Mouse (Mus musculus): Measurements from ENCODE around the gene Tnf. TPM values are rescaled to one million over a fixed set of nuclear protein-coding genes. Genes with fewer than 3 reads are reported as not detected.

The Tnf gene
- polyA plus RNA-seq, 1 experiment from 2014 or later: not detected

Other genes starting within 250 kb of the Tnf start
- 0.15 TPM in 1 of 2 replicates, not detected in the other for gene Hspa1b, start 242.8 kb downstream of the Tnf start, polyA plus RNA-seq (2014; fragmentation: Nextera tagmentation; extraction: Ambion mirVana)
- gene Gm20481, start 232.1 kb downstream of the Tnf start, polyA plus RNA-seq (2014; fragmentation: Nextera tagmentation; extraction: Ambion mirVana): 0.49 TPM in 1 of 2 replicates, not detected in the other
- gene Hspa1a, start 229.9 kb downstream of the Tnf start, polyA plus RNA-seq (2014; fragmentation: Nextera tagmentation; extraction: Ambion mirVana): 0.93 and 1.4 TPM in 2 replicates
- gene Hspa1l, start 229.3 kb downstream of the Tnf start, polyA plus RNA-seq (2014; fragmentation: Nextera tagmentation; extraction: Ambion mirVana): 0.93 and 1.2 TPM in 2 replicates
- 188 and 207 TPM in 2 replicates for gene Lsm2, start 220.1 kb downstream of the Tnf start, polyA plus RNA-seq (2014; fragmentation: Nextera tagmentation; extraction: Ambion mirVana)
- 69.1 and 71.7 TPM in 2 replicates for gene Vars, start 201.0 kb downstream of the Tnf start, polyA plus RNA-seq (2014; fragmentation: Nextera tagmentation; extraction: Ambion mirVana)
- gene Vwa7, start 185.4 kb downstream of the Tnf start, polyA plus RNA-seq (2014; fragmentation: Nextera tagmentation; extraction: Ambion mirVana): 0.10 and 0.36 TPM in 2 replicates
- 3.0 and 4.0 TPM in 2 replicates for gene Sapcd1, start 174.0 kb downstream of the Tnf start, polyA plus RNA-seq (2014; fragmentation: Nextera tagmentation; extraction: Ambion mirVana)
- gene Msh5, start 155.3 kb downstream of the Tnf start, polyA plus RNA-seq (2014; fragmentation: Nextera tagmentation; extraction: Ambion mirVana): 3.1 and 4.2 TPM in 2 replicates
- 45.6 and 85.1 TPM in 2 replicates for gene Clic1, start 152.0 kb downstream of the Tnf start, polyA plus RNA-seq (2014; fragmentation: Nextera tagmentation; extraction: Ambion mirVana)
- 614 and 636 TPM in 2 replicates for gene Ddah2, start 143.0 kb downstream of the Tnf start, polyA plus RNA-seq (2014; fragmentation: Nextera tagmentation; extraction: Ambion mirVana)
- gene Ly6g6c, start 136.6 kb downstream of the Tnf start, polyA plus RNA-seq (2014; fragmentation: Nextera tagmentation; extraction: Ambion mirVana): 0.19 TPM in 1 of 2 replicates, not detected in the other
- gene Mpig6b, start 135.8 kb downstream of the Tnf start, polyA plus RNA-seq (2014; fragmentation: Nextera tagmentation; extraction: Ambion mirVana): 0.66 and 1.1 TPM in 2 replicates
- 0.42 and 0.50 TPM in 2 replicates for gene Ly6g6e, start 125.1 kb downstream of the Tnf start, polyA plus RNA-seq (2014; fragmentation: Nextera tagmentation; extraction: Ambion mirVana)
- 1.0 and 2.7 TPM in 2 replicates for gene Ly6g6d, start 123.9 kb downstream of the Tnf start, polyA plus RNA-seq (2014; fragmentation: Nextera tagmentation; extraction: Ambion mirVana)
- gene Ly6g6f, start 116.4 kb downstream of the Tnf start, polyA plus RNA-seq (2014; fragmentation: Nextera tagmentation; extraction: Ambion mirVana): 0.29 and 0.52 TPM in 2 replicates
- gene Abhd16a, start 112.7 kb downstream of the Tnf start, polyA plus RNA-seq (2014; fragmentation: Nextera tagmentation; extraction: Ambion mirVana): 40.2 and 45.1 TPM in 2 replicates
- gene Ly6g5c, start 93.7 kb downstream of the Tnf start, polyA plus RNA-seq (2014; fragmentation: Nextera tagmentation; extraction: Ambion mirVana): not detected in 2 replicates
- 0.89 and 0.96 TPM in 2 replicates for gene Ly6g5b, start 86.6 kb downstream of the Tnf start, polyA plus RNA-seq (2014; fragmentation: Nextera tagmentation; extraction: Ambion mirVana)
- 22.5 and 29.7 TPM in 2 replicates for gene Gpank1, start 80.6 kb downstream of the Tnf start, polyA plus RNA-seq (2014; fragmentation: Nextera tagmentation; extraction: Ambion mirVana)
- gene Csnk2b, start 80.0 kb downstream of the Tnf start, polyA plus RNA-seq (2014; fragmentation: Nextera tagmentation; extraction: Ambion mirVana): 299 and 310 TPM in 2 replicates
- 8.4 and 9.2 TPM in 2 replicates for gene D17H6S53E, start 75.6 kb downstream of the Tnf start, polyA plus RNA-seq (2014; fragmentation: Nextera tagmentation; extraction: Ambion mirVana)
- 0.34 and 0.49 TPM in 2 replicates for gene Apom, start 70.0 kb downstream of the Tnf start, polyA plus RNA-seq (2014; fragmentation: Nextera tagmentation; extraction: Ambion mirVana)
- 105 and 117 TPM in 2 replicates for gene Bag6, start 66.8 kb downstream of the Tnf start, polyA plus RNA-seq (2014; fragmentation: Nextera tagmentation; extraction: Ambion mirVana)
- gene Prrc2a, start 37.1 kb downstream of the Tnf start, polyA plus RNA-seq (2014; fragmentation: Nextera tagmentation; extraction: Ambion mirVana): 167 and 205 TPM in 2 replicates
- 6.1 and 8.4 TPM in 2 replicates for gene Aif1, start 25.9 kb downstream of the Tnf start, polyA plus RNA-seq (2014; fragmentation: Nextera tagmentation; extraction: Ambion mirVana)
- 5.6 and 9.8 TPM in 2 replicates for gene Lst1, start 13.6 kb downstream of the Tnf start, polyA plus RNA-seq (2014; fragmentation: Nextera tagmentation; extraction: Ambion mirVana)
- 0.22 and 0.32 TPM in 2 replicates for gene Ltb, start 7.6 kb downstream of the Tnf start, polyA plus RNA-seq (2014; fragmentation: Nextera tagmentation; extraction: Ambion mirVana)
- gene Lta, start 3.3 kb upstream of the Tnf start, polyA plus RNA-seq (2014; fragmentation: Nextera tagmentation; extraction: Ambion mirVana): not detected in 2 replicates
- 0.36 and 0.43 TPM in 2 replicates for gene Gm16181, start 18.8 kb upstream of the Tnf start, polyA plus RNA-seq (2014; fragmentation: Nextera tagmentation; extraction: Ambion mirVana)
- gene Atp6v1g2, start 31.7 kb upstream of the Tnf start, polyA plus RNA-seq (2014; fragmentation: Nextera tagmentation; extraction: Ambion mirVana): 14.7 and 16.8 TPM in 2 replicates
- 2.3 and 3.7 TPM in 2 replicates for gene Nfkbil1, start 33.8 kb upstream of the Tnf start, polyA plus RNA-seq (2014; fragmentation: Nextera tagmentation; extraction: Ambion mirVana)
- gene Ddx39b, start 39.7 kb upstream of the Tnf start, polyA plus RNA-seq (2014; fragmentation: Nextera tagmentation; extraction: Ambion mirVana): 633 and 640 TPM in 2 replicates
- gene H2-D1, start 60.7 kb upstream of the Tnf start, polyA plus RNA-seq (2014; fragmentation: Nextera tagmentation; extraction: Ambion mirVana): 42.9 and 43.2 TPM in 2 replicates
- gene H2-Q1, start 118.4 kb upstream of the Tnf start, polyA plus RNA-seq (2014; fragmentation: Nextera tagmentation; extraction: Ambion mirVana): not detected in 2 replicates
- 0.52 and 0.53 TPM in 2 replicates for gene H2-Q2, start 140.2 kb upstream of the Tnf start, polyA plus RNA-seq (2014; fragmentation: Nextera tagmentation; extraction: Ambion mirVana)
- 1.5 and 2.4 TPM in 2 replicates for gene H2-Q4, start 177.6 kb upstream of the Tnf start, polyA plus RNA-seq (2014; fragmentation: Nextera tagmentation; extraction: Ambion mirVana)
- gene H2-Q6, start 222.8 kb upstream of the Tnf start, polyA plus RNA-seq (2014; fragmentation: Nextera tagmentation; extraction: Ambion mirVana): 0.46 and 0.60 TPM in 2 replicates
- 7.0 and 8.7 TPM in 2 replicates for gene H2-Q7, start 237.1 kb upstream of the Tnf start, polyA plus RNA-seq (2014; fragmentation: Nextera tagmentation; extraction: Ambion mirVana)